Mouse (Mus musculus) megakaryocyte, embryonic 14.5 days (primary cell): ENCODE data around the gene Mocs1.

Experiments
- FLI1 ChIP-seq: IDR thresholded peaks from 2 replicates; pipeline ENCODE4 v1.6.1; 2012; ENCODE audit warnings: low read length, inconsistent platforms, mixed read lengths
- GATA1 ChIP-seq: IDR thresholded peaks from 3 replicates; pipeline ENCODE4 v1.6.1; 2012; ENCODE audit warnings: mixed read lengths, low read length, inconsistent platforms, borderline replicate concordance

DNA sequence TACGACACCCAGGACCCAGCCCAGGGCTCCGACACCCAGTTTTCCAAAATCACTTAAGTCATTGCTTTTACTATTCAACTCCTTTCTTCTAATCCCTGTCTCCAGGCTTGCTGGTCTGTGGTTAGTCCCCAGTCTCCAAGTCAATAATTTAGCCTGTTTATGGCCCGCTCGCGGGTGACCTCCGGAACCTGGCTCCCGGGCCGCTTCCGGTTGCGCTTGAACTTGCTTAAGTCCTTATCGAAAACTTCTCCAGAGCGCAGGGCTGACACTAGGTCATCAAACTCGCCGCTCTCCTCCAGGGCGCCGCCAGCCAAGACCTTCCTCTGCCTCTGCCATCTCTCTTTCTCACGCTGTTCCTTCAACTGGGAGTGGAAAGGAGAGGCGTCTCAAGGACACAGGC is 30.2 kb downstream of the Mocs1 start:
- TF ChIP-seq GATA1, result no peak
- TF ChIP-seq FLI1, result no peak
